In genomic region chr3:36505809-36506735, GRCm38 (mm10) we compare ENCODE assay signal across 18 mouse cellular contexts. TPM values are rescaled to one million over a fixed set of nuclear protein-coding genes. Genes with fewer than 3 reads are reported as not detected.
DNase-seq lines count a peak whose midpoint lies in the region; ATAC-seq and TF ChIP-seq lines count a peak whose summit lies in the region.
"Had no signal": no experiment of that assay in that cellular context is flagged by ENCODE, and none has a peak within 500 bp of the region (broad histone marks: within the 10 kb centered on the region; RNA-seq: fewer than 3 reads in every experiment).

No protein-coding gene starts in this region.

- no peak for TF ChIP-seq CTCF in brain, embryonic 14.5 days (IDR thresholded peaks at IDR 0.05; ENCODE audit: borderline replicate concordance, extremely low read depth, insufficient read depth, insufficient read length)

- ATAC-seq in hindbrain, embryonic 11.5 days (ENCODE audit: low FRiP score): no peak
- no peak for ATAC-seq in hindbrain, embryonic 14.5 days (ENCODE audit: low FRiP score)
- ATAC-seq in intestine, embryonic 14.5 days (replicated peaks; ENCODE audit: low FRiP score, low TSS enrichment, low read depth): no peak
- ATAC-seq in midbrain, embryonic 15.5 days (replicated peaks): peak; percentile 66
- ATAC-seq: Patski had no signal

- no peak overlapping the region for H3K4me2 ChIP-seq in hindbrain, embryonic 11.5 days (replicated peaks; ENCODE audit: low read depth, low read length)
- H3K4me2 ChIP-seq in hindbrain, embryonic 14.5 days (replicated peaks): no peak overlapping the region
- H3K4me2 ChIP-seq in intestine, embryonic 14.5 days (ENCODE audit: low read length): no peak overlapping the region
- no peak overlapping the region for H3K4me2 ChIP-seq in midbrain, embryonic 15.5 days
- H3K4me2 ChIP-seq: hindbrain, embryonic 15.5 days; limb, embryonic 12.5 days; neural tube, embryonic 15.5 days had no signal

- H3K36me3 ChIP-seq in hindbrain, embryonic 11.5 days (ENCODE audit: control insufficient read depth, insufficient read depth, low read length): no peaks in the 10 kb centered on the region
- H3K36me3 ChIP-seq in hindbrain, embryonic 14.5 days (replicated peaks; ENCODE audit: control insufficient read depth, insufficient read depth): no peaks in the 10 kb centered on the region
- no peaks in the 10 kb centered on the region for H3K36me3 ChIP-seq in intestine, embryonic 14.5 days (ENCODE audit: control insufficient read depth, insufficient read depth, low read length)
- no peaks in the 10 kb centered on the region for H3K36me3 ChIP-seq in midbrain, embryonic 15.5 days (replicated peaks)
- H3K36me3 ChIP-seq: hindbrain, embryonic 15.5 days; limb, embryonic 12.5 days; neural tube, embryonic 15.5 days had no signal

- no peak for DNase-seq in hindbrain, embryonic 11.5 days (ENCODE audit: low spot score)
- no peak for DNase-seq in hindbrain, embryonic 14.5 days (ENCODE audit: low spot score)
- peak; percentile 70 for DNase-seq in brain, embryonic 14.5 days (ENCODE audit: low read depth)
- peak; percentile 45 for DNase-seq in intestine, embryonic 14.5 days (ENCODE audit: low spot score)
- DNase-seq in kidney, postnatal 4 days: no peak
- DNase-seq in cerebellum, postnatal 10 days: no peak
- DNase-seq: adrenal gland, postnatal 25 days; cerebellum, adult 9-10 months; heart, adult 18-20 months; thymus, adult 2 months had no signal

- H3K9me3 ChIP-seq in hindbrain, embryonic 11.5 days (ENCODE audit: control insufficient read depth, low read length): no peaks in the 10 kb centered on the region
- H3K9me3 ChIP-seq in hindbrain, embryonic 14.5 days (ENCODE audit: control insufficient read depth, low read length): no peaks in the 10 kb centered on the region
- H3K9me3 ChIP-seq in intestine, embryonic 14.5 days (ENCODE audit: control insufficient read depth, low read length): no peaks in the 10 kb centered on the region
- no peaks in the 10 kb centered on the region for H3K9me3 ChIP-seq in midbrain, embryonic 15.5 days
- H3K9me3 ChIP-seq: hindbrain, embryonic 15.5 days; limb, embryonic 12.5 days; neural tube, embryonic 15.5 days had no signal

- no peak overlapping the region for H3K9ac ChIP-seq in hindbrain, embryonic 11.5 days (ENCODE audit: low read depth, low read length)
- no peak overlapping the region for H3K9ac ChIP-seq in hindbrain, embryonic 14.5 days
- no peak overlapping the region for H3K9ac ChIP-seq in intestine, embryonic 14.5 days (ENCODE audit: low read length)
- no peak overlapping the region for H3K9ac ChIP-seq in midbrain, embryonic 15.5 days
- H3K9ac ChIP-seq: hindbrain, embryonic 15.5 days; limb, embryonic 12.5 days; liver, embryonic 14.5 days; neural tube, embryonic 15.5 days had no signal

- H3K4me1 ChIP-seq in hindbrain, embryonic 11.5 days (replicated peaks; ENCODE audit: control insufficient read depth, insufficient read depth, low read length): no peaks in the 10 kb centered on the region
- no peaks in the 10 kb centered on the region for H3K4me1 ChIP-seq in hindbrain, embryonic 14.5 days (replicated peaks; ENCODE audit: control insufficient read depth, insufficient read depth, low read length)
- H3K4me1 ChIP-seq in intestine, embryonic 14.5 days (replicated peaks; ENCODE audit: control insufficient read depth, insufficient read depth, low read length): no peaks in the 10 kb centered on the region
- H3K4me1 ChIP-seq in midbrain, embryonic 15.5 days: peaks cover 5% of the 10 kb centered on the region
- H3K4me1 ChIP-seq: hindbrain, embryonic 15.5 days; limb, embryonic 12.5 days; neural tube, embryonic 15.5 days had no signal

- TF ChIP-seq POLR2A in brain, embryonic 14.5 days (IDR thresholded peaks at IDR 0.05; ENCODE audit: borderline replicate concordance, extremely low read depth, insufficient read depth, insufficient read length, poor library complexity, severe bottlenecking): no peak

- 65% methylated on average over 10 of the region's 10 CpGs for WGBS in hindbrain, embryonic 11.5 days
- WGBS in hindbrain, embryonic 14.5 days: 56% methylated on average over 10 of the region's 10 CpGs
- WGBS in intestine, embryonic 14.5 days: 72% methylated on average over 10 of the region's 10 CpGs
- WGBS in midbrain, embryonic 15.5 days: 45% methylated on average over 10 of the region's 10 CpGs

- 0 out of 2 replicates have a peak overlapping the region, but pooled peaks have one; percentile 3 for H3K27ac ChIP-seq in hindbrain, embryonic 11.5 days (ENCODE audit: low read depth, low read length)
- no peak overlapping the region for H3K27ac ChIP-seq in hindbrain, embryonic 14.5 days
- H3K27ac ChIP-seq in intestine, embryonic 14.5 days (ENCODE audit: low read depth): no peak overlapping the region
- H3K27ac ChIP-seq in midbrain, embryonic 15.5 days: 0 out of 2 replicates have a peak overlapping the region, but pooled peaks have one; percentile 17
- H3K27ac ChIP-seq: hindbrain, embryonic 15.5 days; kidney, postnatal 0 days; limb, embryonic 12.5 days; liver, embryonic 14.5 days; neural tube, embryonic 15.5 days had no signal

- H3K4me3 ChIP-seq in hindbrain, embryonic 11.5 days (ENCODE audit: low read depth, low read length): no peak overlapping the region
- H3K4me3 ChIP-seq in hindbrain, embryonic 14.5 days (replicated peaks; ENCODE audit: low read length): no peak overlapping the region
- H3K4me3 ChIP-seq in intestine, embryonic 14.5 days (ENCODE audit: low read depth, low read length): no peak overlapping the region
- no peak overlapping the region for H3K4me3 ChIP-seq in midbrain, embryonic 15.5 days
- H3K4me3 ChIP-seq: hindbrain, embryonic 15.5 days; limb, embryonic 12.5 days; neural tube, embryonic 15.5 days had no signal

- H3K27me3 ChIP-seq in hindbrain, embryonic 11.5 days (ENCODE audit: control insufficient read depth, insufficient read depth, low read length): no peaks in the 10 kb centered on the region
- no peaks in the 10 kb centered on the region for H3K27me3 ChIP-seq in hindbrain, embryonic 14.5 days (ENCODE audit: control insufficient read depth, insufficient read depth, low read length)
- no peaks in the 10 kb centered on the region for H3K27me3 ChIP-seq in intestine, embryonic 14.5 days (replicated peaks; ENCODE audit: control insufficient read depth, insufficient read depth, low read length)
- no peaks in the 10 kb centered on the region for H3K27me3 ChIP-seq in midbrain, embryonic 15.5 days (replicated peaks)
- H3K27me3 ChIP-seq: hindbrain, embryonic 15.5 days; limb, embryonic 12.5 days; neural tube, embryonic 15.5 days had no signal

RNA-seq across cellular contexts. Expression of gene Gm11549, which starts 15.5 kb away (rescaled TPM):
- polyA plus RNA-seq in hindbrain, embryonic 11.5 days (2014; fragmentation: Nextera tagmentation; extraction: Ambion mirVana): 0.34 and 0.70 TPM in 2 replicates
- 0.20 and 0.35 TPM in 2 replicates for polyA plus RNA-seq in hindbrain, embryonic 14.5 days (2014; fragmentation: Nextera tagmentation; extraction: Ambion mirVana)
- 0.35 and 0.40 TPM in 2 replicates for polyA plus RNA-seq in brain, embryonic 14.5 days (2012; rRNA removed)
- polyA plus RNA-seq in intestine, embryonic 14.5 days (2014; fragmentation: Nextera tagmentation; extraction: Ambion mirVana): 0.16 and 0.20 TPM in 2 replicates
- polyA plus RNA-seq in midbrain, embryonic 15.5 days (2015; fragmentation: Nextera tagmentation; extraction: Ambion mirVana): 0.34 and 0.39 TPM in 2 replicates
- polyA plus RNA-seq: C2C12; kidney, postnatal 0 days; Patski had no signal

RNA-seq across cellular contexts. Expression of gene 1810062G17Rik, which starts 30.3 kb away (rescaled TPM):
- polyA plus RNA-seq in hindbrain, embryonic 11.5 days (2014; fragmentation: Nextera tagmentation; extraction: Ambion mirVana): 0.45 and 0.95 TPM in 2 replicates
- 0.21 and 0.23 TPM in 2 replicates for polyA plus RNA-seq in hindbrain, embryonic 14.5 days (2014; fragmentation: Nextera tagmentation; extraction: Ambion mirVana)
- polyA plus RNA-seq in brain, embryonic 14.5 days (2012; rRNA removed): 0.33 and 0.37 TPM in 2 replicates
- 1.7 and 1.9 TPM in 2 replicates for polyA plus RNA-seq in intestine, embryonic 14.5 days (2014; fragmentation: Nextera tagmentation; extraction: Ambion mirVana)
- polyA plus RNA-seq in midbrain, embryonic 15.5 days (2015; fragmentation: Nextera tagmentation; extraction: Ambion mirVana): 0.19 and 0.32 TPM in 2 replicates

RNA-seq across cellular contexts. Expression of gene Anxa5, which starts 30.4 kb away (rescaled TPM):
- 103 and 121 TPM in 2 replicates for polyA plus RNA-seq in hindbrain, embryonic 11.5 days (2014; fragmentation: Nextera tagmentation; extraction: Ambion mirVana)
- 64.9 and 75.8 TPM in 2 replicates for polyA plus RNA-seq in hindbrain, embryonic 14.5 days (2014; fragmentation: Nextera tagmentation; extraction: Ambion mirVana)
- polyA plus RNA-seq in brain, embryonic 14.5 days (2012; rRNA removed): 52.4 and 66.1 TPM in 2 replicates
- polyA plus RNA-seq in intestine, embryonic 14.5 days (2014; fragmentation: Nextera tagmentation; extraction: Ambion mirVana): 240 and 277 TPM in 2 replicates
- polyA plus RNA-seq in midbrain, embryonic 15.5 days (2015; fragmentation: Nextera tagmentation; extraction: Ambion mirVana): 68.7 and 84.1 TPM in 2 replicates

RNA-seq across cellular contexts. Expression of gene Exosc9, which starts 46.3 kb away (rescaled TPM):
- polyA plus RNA-seq in hindbrain, embryonic 11.5 days (2014; fragmentation: Nextera tagmentation; extraction: Ambion mirVana): 104 and 108 TPM in 2 replicates
- 74.5 and 77.9 TPM in 2 replicates for polyA plus RNA-seq in hindbrain, embryonic 14.5 days (2014; fragmentation: Nextera tagmentation; extraction: Ambion mirVana)
- polyA plus RNA-seq in brain, embryonic 14.5 days (2012; rRNA removed): 41.2 and 45.7 TPM in 2 replicates
- polyA plus RNA-seq in intestine, embryonic 14.5 days (2014; fragmentation: Nextera tagmentation; extraction: Ambion mirVana): 60.7 and 62.1 TPM in 2 replicates
- 79.4 and 82.0 TPM in 2 replicates for polyA plus RNA-seq in midbrain, embryonic 15.5 days (2015; fragmentation: Nextera tagmentation; extraction: Ambion mirVana)

Comparison
In these comparisons a context has a peak if more than half of its experiments do, and no peak if none do; other contexts are left out.
1. H3K27ac ChIP-seq: peak in hindbrain, embryonic 11.5 days (single experiment) and midbrain, embryonic 15.5 days (single experiment); none in hindbrain, embryonic 14.5 days (single experiment) and intestine, embryonic 14.5 days (single experiment).
2. DNase-seq: peak in brain, embryonic 14.5 days (single experiment) and intestine, embryonic 14.5 days (single experiment); none in hindbrain, embryonic 11.5 days (single experiment), hindbrain, embryonic 14.5 days (single experiment), kidney, postnatal 4 days (0 of 2) and cerebellum, postnatal 10 days (0 of 2).